Mouse (Mus musculus) midbrain, postnatal 0 days (tissue): ENCODE results near the gene Nphs2. TPM values are rescaled to one million over a fixed set of nuclear protein-coding genes. Genes with fewer than 3 reads are reported as not detected.
"Not testable (repeated sequence)": the region's sequence is repeated elsewhere in the genome, so short reads cannot be mapped to it uniquely, and the experiment has no call there.

Experiments
- ATAC-seq: fragments of 200-750 bp; cut with Nextera tagmentation; 2 replicates; pipeline ENCODE4 v1.8.0; 2017; ENCODE audit warnings: moderate number of reproducible peaks, mild to moderate bottlenecking, moderate TSS enrichment, moderate library complexity; ENCODE audit not compliant: low FRiP score
- DNase-seq: peaks from one replicate; pipeline ENCODE4 v3.0.0-alpha.2; 2015; ENCODE audit warnings: low spot score
- H3K27ac ChIP-seq: fragments of 300-500 bp; sonication (generic); 2 replicates; pipeline ENCODE4 v1.5.1; 2014; ENCODE audit warnings: low read depth, mild to moderate bottlenecking, low read length, mixed read lengths
- H3K27me3 ChIP-seq: fragments of 300-500 bp; sonication (generic); 2 replicates; pipeline ENCODE4 v1.6.1; 2014; ENCODE audit warnings: low read length, control low read depth, mixed read lengths; ENCODE audit not compliant: insufficient read depth
- H3K36me3 ChIP-seq: fragments of 300-500 bp; sonication (generic); 2 replicates; pipeline ENCODE4 v1.6.1; 2014; ENCODE audit warnings: low read length, control low read depth, mixed read lengths; ENCODE audit not compliant: insufficient read depth
- H3K4me1 ChIP-seq: fragments of 300-500 bp; sonication (generic); 2 replicates; pipeline ENCODE4 v1.6.1; 2014; ENCODE audit warnings: mild to moderate bottlenecking, control low read depth, antibody characterized with exemption, low read length, mixed read lengths; ENCODE audit not compliant: insufficient read depth
- H3K4me2 ChIP-seq: fragments of 300-500 bp; sonication (generic); 2 replicates; pipeline ENCODE4 v1.6.1; 2014; ENCODE audit warnings: low read depth, mild to moderate bottlenecking, low read length, mixed read lengths; ENCODE audit not compliant: poor library complexity, severe bottlenecking
- H3K4me3 ChIP-seq: fragments of 300-500 bp; sonication (generic); 2 replicates; pipeline ENCODE4 v1.5.1; 2014; ENCODE audit warnings: low read depth, mild to moderate bottlenecking, low read length, moderate library complexity
- H3K9ac ChIP-seq: fragments of 300-500 bp; sonication (generic); replicated peaks from 2 replicates; pipeline ENCODE4 v1.6.1; 2014; ENCODE audit warnings: mild to moderate bottlenecking, low read length, moderate library complexity, mixed read lengths; ENCODE audit not compliant: poor library complexity, severe bottlenecking
- H3K9me3 ChIP-seq: fragments of 300-500 bp; sonication (generic); 2 replicates; pipeline ENCODE4 v1.6.1; 2016; ENCODE audit warnings: low read length, control low read depth
- CTCF ChIP-seq: IDR thresholded peaks from 2 replicates; pipeline ENCODE4 v1.5.1; 2016; ENCODE audit warnings: antibody characterized with exemption, mild to moderate bottlenecking
- WGBS: fragments of 180-500 bp; shearing (Covaris S2); extraction: QIAGEN DNeasy Blood & Tissue Kit; methylation state at CpG from one replicate; pipeline ENCODE4 v1.1.7; 2014; 5-methylcytosine and 5-hydroxymethylcytosine counted together
- polyA plus RNA-seq: library from polyadenylated mRNA; unstranded; fragments of >200 nt; fragmentation: Nextera tagmentation; extraction: Ambion mirVana; gene quantifications from 2 replicates; pipeline ENCODE4 v1.2.1, GENCODE M21; 2015
- total RNA-seq: library from RNA; depleted of rRNA; stranded (reverse); fragments of >200 nt; gene quantifications from 2 replicates; pipeline ENCODE4 v1.2.3, GENCODE M21; 2014; rRNA removed

Nphs2 gene
- total RNA-seq (1.8 and 2.1 TPM in 2 replicates), polyA plus RNA-seq (0.68 and 0.90 TPM in 2 replicates)

DNA sequence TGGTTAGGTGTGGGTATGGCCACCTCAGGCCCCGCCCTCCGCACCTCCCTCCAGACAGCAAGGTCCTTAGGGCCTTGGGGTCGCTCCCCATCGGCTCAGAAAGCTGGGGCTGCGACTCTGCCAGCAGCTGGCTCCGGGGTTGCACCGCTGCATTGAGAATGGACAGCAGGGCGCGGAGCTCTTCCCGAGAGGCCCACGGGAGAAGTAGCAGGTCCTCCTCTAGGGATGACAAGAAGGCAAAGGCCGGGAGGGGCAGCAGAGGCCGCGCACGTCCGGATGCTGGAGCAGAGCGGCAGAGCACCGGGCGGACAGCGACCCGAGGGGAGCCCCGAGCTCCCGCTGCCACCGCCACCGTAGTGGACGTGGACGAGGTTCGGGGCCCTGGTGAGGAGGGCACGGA is at the start of gene Nphs2:
Gene Nphs2, plus strand, starts transcription at position 98 of the 400 bp plus-strand sequence.
- H3K36me3 ChIP-seq: no peaks in the 10 kb centered on the region
- peak within 1 kb of the TSS; percentile 45 for H3K4me2 ChIP-seq
- no peaks in the 10 kb centered on the region for H3K9me3 ChIP-seq
- no peak within 1 kb of the TSS for H3K27ac ChIP-seq
- peaks cover 17% of the 10 kb centered on the region for H3K27me3 ChIP-seq
- DNase-seq (no peak), ATAC-seq (no peak)
- no peak within 1 kb of the TSS for H3K9ac ChIP-seq
- H3K4me3 ChIP-seq: peak within 1 kb of the TSS; percentile 26
- H3K4me1 ChIP-seq: 0 out of 2 replicates have a peak, but pooled peaks cover 2% of the 10 kb centered on the region
- 0 out of 2 replicates have a peak, but pooled peaks have one; percentile 10 for TF ChIP-seq CTCF
- WGBS: 5% methylated on average over 29 of the region's 29 CpGs

DNA sequence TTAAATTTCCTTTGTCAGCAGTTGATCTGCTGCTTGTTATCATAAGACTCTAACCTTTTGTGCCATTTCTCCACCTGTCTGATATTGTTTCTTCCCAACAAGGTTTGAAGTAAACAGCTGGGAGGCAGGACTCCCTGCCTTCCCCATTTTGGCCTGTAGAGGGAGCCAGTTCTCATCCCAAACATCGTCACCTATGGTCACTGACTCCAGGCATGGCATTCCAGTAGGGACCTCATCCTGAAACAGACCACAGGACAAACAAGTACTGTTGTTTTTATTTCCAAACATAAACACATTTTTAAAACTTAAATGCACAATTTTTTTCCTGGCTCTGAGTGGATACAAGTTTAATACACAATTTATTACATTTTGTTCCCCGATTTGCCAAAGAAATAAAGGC is 47.2 kb upstream of the Nphs2 start:
- Histone ChIP-seq H3K4me2 (no peak overlapping the region), H3K9ac (no peak overlapping the region), H3K4me3 (no peak overlapping the region), H3K27ac (no peak overlapping the region), H3K9me3 (no peaks in the 10 kb centered on the region), H3K4me1 (no peaks in the 10 kb centered on the region), H3K27me3 (no peaks in the 10 kb centered on the region), H3K36me3 (no peaks in the 10 kb centered on the region)
- TF ChIP-seq CTCF: peak; percentile 91
- no peak for ATAC-seq
- peak; percentile 64 for DNase-seq
- WGBS: 54% methylated on average over 2 of the region's 2 CpGs

DNA sequence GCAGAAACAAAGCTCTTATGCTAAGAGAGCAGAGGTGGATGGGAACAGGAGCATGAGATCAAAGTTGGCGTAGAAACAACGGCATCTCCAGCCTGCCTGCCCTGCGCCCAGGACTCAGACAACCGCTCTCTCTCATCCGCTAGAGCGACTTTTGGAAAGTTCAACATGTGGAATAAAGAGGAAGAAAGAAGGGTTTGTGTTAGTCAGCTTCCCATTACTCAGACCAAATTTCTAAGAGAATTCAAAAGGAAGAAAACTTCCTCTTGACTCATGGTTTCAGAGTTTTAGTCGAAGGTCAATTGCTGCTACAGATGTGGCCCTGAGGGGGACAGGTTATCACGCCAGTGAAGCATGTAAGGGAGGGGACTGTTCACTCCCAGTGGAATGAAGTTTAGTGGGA is 46.6 kb upstream of the Nphs2 start:
- DNase-seq: no peak
- no peaks in the 10 kb centered on the region for H3K4me1 ChIP-seq
- no peak overlapping the region for H3K4me3 ChIP-seq
- no peaks in the 10 kb centered on the region for H3K27me3 ChIP-seq
- TF ChIP-seq CTCF: no peak
- no peaks in the 10 kb centered on the region for H3K36me3 ChIP-seq
- no peak overlapping the region for H3K4me2 ChIP-seq
- H3K9ac ChIP-seq: no peak overlapping the region
- no peak overlapping the region for H3K27ac ChIP-seq
- ATAC-seq: no peak
- 87% methylated on average over 8 of the region's 8 CpGs for WGBS
- no peaks in the 10 kb centered on the region for H3K9me3 ChIP-seq

DNA sequence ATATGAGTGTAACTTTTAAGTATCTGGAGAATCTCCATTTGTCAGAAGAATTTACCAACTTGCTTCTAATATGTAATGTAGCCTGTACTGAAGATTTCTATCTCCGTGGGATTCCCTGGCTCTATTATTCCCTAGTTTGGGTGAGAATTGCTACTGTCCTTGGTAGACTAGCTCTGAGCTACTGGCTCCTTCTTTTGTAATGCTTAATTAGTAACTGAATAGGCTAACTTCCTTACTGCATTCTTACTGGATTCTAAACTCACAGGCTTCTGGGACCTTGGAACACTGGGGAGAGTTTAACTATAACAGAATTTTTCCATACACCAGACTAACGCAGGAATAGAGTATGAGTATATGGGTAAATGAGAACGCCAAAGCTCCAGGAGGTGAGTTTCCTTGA is 42.0 kb upstream of the Nphs2 start:
- H3K4me1 ChIP-seq, H3K36me3 ChIP-seq, H3K9me3 ChIP-seq, DNase-seq, H3K9ac ChIP-seq, ATAC-seq, H3K4me2 ChIP-seq, H3K27me3 ChIP-seq, H3K27ac ChIP-seq, H3K4me3 ChIP-seq: not testable (repeated sequence)
- WGBS: 35% methylated on average over 3 of the region's 3 CpGs

DNA sequence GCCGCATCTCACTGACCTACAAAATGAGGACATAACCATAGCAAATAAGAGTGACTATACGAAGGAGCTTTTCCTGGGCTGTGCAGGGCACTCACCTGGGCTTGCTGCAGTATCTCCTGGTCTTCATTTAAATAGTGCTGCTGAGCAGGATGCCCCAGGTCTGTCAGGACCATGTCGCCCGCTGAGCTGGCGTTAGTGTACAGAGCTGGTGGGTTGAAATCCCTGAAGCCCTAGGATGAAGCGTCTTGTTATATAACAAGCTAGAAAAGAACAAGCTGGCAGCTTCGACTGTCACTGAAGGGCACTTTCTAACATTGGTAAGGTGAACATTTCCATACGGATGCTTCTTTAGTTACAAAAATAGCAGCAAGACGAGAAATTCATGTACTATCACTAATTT is 40.1 kb upstream of the Nphs2 start:
- Histone ChIP-seq H3K4me3 (no peak overlapping the region), H3K36me3 (no peaks in the 10 kb centered on the region), H3K4me2 (no peak overlapping the region), H3K4me1 (no peaks in the 10 kb centered on the region), H3K27ac (no peak overlapping the region), H3K9me3 (no peaks in the 10 kb centered on the region), H3K9ac (no peak overlapping the region), H3K27me3 (no peaks in the 10 kb centered on the region)
- DNase-seq (no peak), ATAC-seq (no peak)
- TF ChIP-seq CTCF: no peak
- 80% methylated on average over 9 of the region's 9 CpGs for WGBS

DNA sequence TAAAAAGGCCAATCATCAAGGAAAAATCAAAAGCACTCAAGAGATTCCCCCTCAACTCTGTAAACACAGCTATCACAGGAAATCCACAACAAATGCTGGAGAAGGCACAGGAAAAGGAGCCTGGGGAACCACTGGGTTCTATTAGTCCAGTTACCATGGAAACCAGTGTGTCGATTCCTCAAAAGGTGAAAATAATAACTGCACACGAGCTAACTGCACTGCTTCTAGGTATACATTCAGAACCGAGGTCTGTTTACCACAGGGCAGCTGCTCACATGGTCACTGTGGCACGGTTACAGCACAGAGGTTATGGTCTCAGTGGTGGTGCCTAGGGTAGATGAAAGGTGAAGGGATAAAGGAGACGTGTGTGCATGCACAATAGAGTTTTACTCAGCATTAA is 38.9 kb upstream of the Nphs2 start:
- Histone ChIP-seq H3K9ac (no peak overlapping the region), H3K27me3 (no peaks in the 10 kb centered on the region), H3K4me2 (no peak overlapping the region; the same call in 1 of the 2 replicates), H3K36me3 (no peaks in the 10 kb centered on the region), H3K27ac (0 out of 2 replicates have a peak overlapping the region, but pooled peaks have one; percentile 38), H3K9me3 (no peaks in the 10 kb centered on the region), H3K4me3 (no peak overlapping the region), H3K4me1 (no peaks in the 10 kb centered on the region)
- WGBS: 14% methylated on average over 5 of the region's 5 CpGs
- DNase-seq (peak; percentile 67), ATAC-seq (no peak)
- no peak for TF ChIP-seq CTCF
